Mouse (Mus musculus): ENCODE measurements around the gene P2rx2. TPM values are rescaled to one million over a fixed set of nuclear protein-coding genes. Genes with fewer than 3 reads are reported as not detected.

Gene P2rx2
- total RNA-seq, 4 experiments from 2014 or later = not detected

DNA sequence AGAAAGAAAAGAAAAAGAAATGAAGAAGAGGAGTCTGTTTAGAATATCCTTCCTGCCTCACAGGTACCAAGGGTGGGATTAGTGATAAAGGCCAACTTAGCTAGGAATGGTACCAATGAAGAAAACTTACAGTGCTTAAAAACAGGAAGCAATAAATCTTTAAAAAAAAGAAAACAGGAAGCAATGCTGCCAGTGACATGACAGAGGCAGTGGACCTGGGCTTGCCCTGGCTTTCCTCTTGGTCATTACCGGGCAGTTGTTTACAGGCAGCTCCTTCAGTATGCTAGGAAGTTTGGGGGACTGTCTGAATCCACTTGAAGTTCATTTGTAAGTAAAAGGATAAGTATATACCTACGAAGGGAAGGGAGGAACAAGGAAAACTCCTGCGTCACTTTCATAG is 12.5 kb downstream of the P2rx2 start:
- no peak for DNase-seq (ENCODE audit: low spot score in 2 of 2)

DNA sequence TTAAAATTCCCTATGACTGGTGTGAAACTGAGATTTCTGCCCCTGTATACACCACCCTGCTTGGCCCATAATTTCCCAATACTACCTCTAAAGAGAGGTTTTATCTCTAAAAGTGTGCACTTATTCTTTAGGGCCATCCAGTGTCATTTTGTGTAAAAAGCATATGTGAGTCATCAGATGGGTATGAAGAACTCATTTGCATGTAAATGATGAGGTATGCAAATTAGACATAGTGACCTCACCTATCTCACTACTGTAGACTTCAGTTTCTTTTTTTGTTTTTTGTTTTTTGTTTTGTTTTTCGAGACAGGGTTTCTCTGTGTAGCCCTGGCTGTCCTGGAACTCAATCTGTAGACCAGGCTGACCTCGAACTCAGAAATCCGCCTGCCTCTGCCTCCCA is 29.9 kb downstream of the P2rx2 start:
- DNase-seq (ENCODE audit: low spot score in 2 of 2) = no peak

DNA sequence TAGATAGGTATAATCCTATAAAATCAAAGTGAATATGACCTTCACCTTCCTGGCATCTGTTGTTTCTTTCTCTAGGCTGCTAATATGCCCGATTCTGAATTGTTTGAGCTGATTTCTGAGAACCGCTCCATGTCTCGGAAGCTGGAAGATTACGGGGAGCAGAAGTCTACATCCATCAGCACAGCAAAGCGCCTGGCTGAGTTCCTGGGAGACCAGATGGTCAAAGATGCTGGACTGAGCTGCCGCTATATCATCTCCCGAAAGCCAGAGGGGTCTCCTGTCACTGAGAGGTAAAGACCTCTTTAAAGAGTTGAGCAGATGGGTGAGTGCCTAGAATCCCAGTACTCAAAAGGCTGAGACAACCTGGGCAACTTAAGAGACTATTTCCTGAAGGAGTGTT is 34.2 kb downstream of the P2rx2 start:
- no peak for DNase-seq (ENCODE audit: low spot score in 2 of 2)

DNA sequence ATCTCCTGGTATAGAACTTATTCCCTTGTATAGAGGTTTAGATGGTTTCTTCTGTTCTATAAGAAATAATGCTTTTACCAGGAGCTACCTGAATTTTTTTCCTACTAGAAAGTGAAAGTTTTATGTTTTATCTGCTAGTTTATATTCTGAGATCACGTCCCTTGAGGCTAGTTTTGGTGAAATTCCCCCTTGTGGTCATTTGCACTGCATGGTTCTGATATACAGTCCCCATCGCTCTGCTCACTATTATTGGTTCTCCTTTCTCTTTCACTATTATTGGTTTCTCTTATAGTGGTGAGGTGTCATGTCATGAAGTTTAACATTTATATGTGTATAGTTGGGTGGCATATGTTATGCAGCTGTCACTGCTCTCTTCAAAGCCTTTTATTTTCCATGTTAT is 42.4 kb downstream of the P2rx2 start:
- no peak for DNase-seq (ENCODE audit: low spot score in 2 of 2)

DNA sequence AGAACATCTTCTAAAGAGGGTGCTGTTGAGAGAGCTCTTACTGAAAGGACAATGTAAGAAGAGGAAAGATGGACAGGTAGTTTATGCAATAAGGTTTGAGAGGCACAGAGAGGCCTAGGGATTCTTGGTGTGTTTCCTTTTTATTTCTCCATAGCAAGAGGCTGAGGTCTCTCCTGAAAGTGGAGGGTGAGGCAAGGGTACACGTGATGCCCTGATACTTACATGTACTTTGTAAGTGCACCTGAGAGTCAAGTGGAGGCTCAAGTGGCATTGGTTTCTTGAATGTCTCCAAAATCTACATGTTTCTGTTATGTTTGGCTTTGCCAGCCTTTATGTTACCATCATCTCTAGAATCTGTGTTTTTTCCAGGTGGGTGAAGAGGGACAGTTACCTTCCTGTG is 46.4 kb downstream of the P2rx2 start:
- DNase-seq (ENCODE audit: low spot score in 2 of 2) = no peak

DNA sequence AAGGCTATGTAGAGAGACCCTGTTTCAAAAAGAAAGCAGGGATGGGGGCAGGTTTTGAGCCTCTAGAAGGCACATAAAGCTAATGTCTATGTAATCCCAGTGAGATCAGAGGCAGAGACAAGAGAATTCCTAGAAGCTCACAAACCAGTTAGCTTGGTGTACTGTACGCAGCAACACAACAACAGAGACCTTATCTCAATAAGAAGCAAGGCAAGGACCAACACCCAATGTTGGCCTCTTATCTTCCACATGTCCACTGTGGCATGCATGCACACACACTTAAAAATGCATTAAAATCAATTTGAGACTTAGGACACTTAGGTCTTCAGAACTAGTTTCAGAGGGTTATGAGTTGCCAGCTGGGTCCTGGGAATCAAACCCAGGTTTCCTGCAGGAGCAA is 51.4 kb downstream of the P2rx2 start:
- no peak for DNase-seq (ENCODE audit: low spot score in 2 of 2)

Other genes starting within 250 kb of the P2rx2 start
- under 1 TPM; 0.27 to 0.49 (median 0.34) TPM for gene Gm35315, start 248.8 kb downstream of the P2rx2 start, total RNA-seq (2022)
- gene Plcxd1, start 243.2 kb downstream of the P2rx2 start, total RNA-seq (2022) = not detected
- 10 to 100 TPM; 10.9 to 20.6 (median 13.5) TPM for gene Gtpbp6, start 235.0 kb downstream of the P2rx2 start, total RNA-seq (2022)
- gene Zfp605, start 233.1 kb downstream of the P2rx2 start, total RNA-seq (2022) = 1 to 10 TPM; 3.5 to 5.4 (median 4.3) TPM
- gene Chfr, start 207.4 kb downstream of the P2rx2 start, total RNA-seq (2022) = 10 to 100 TPM in 3 of 4 experiments, 1 to 10 TPM in 1; 9.0 to 12.7 (median 12.0) TPM
- 10 to 100 TPM; 44.1 to 52.7 (median 50.0) TPM for gene Golga3, start 166.5 kb downstream of the P2rx2 start, total RNA-seq (2022)
- 10 to 100 TPM; 30.9 to 39.7 (median 33.5) TPM for gene Ankle2, start 112.2 kb downstream of the P2rx2 start, total RNA-seq (2022)
- 10 to 100 TPM; 25.4 to 30.6 (median 28.3) TPM for gene Pgam5, start 73.3 kb downstream of the P2rx2 start, total RNA-seq (2022)
- gene Pxmp2, start 57.0 kb downstream of the P2rx2 start, total RNA-seq (2022) = 10 to 100 TPM; 38.1 to 54.8 (median 44.5) TPM
- 1 to 10 TPM in 3 of 4 experiments, under 1 TPM in 1; 0.99 to 2.5 (median 1.5) TPM for gene Pole, start 56.9 kb downstream of the P2rx2 start, total RNA-seq (2022)
- gene Lrcol1, start 1.5 kb upstream of the P2rx2 start, total RNA-seq (2022) = not detected
- gene Fbrsl1, start 105.3 kb upstream of the P2rx2 start, total RNA-seq (2022) = 10 to 100 TPM; 27.3 to 40.0 (median 33.9) TPM
- gene Galnt9, start 201.1 kb upstream of the P2rx2 start, total RNA-seq (2022) = not detected

Measured in gastrocnemius, adult 8-10 months (tissue).